Mouse (Mus musculus) spleen, adult 2 months (tissue): ENCODE results near the gene Areg. TPM values are rescaled to one million over a fixed set of nuclear protein-coding genes. Genes with fewer than 3 reads are reported as not detected.

Source experiments
- DNase-seq, 2 experiments: peaks; one replicate each; pipeline versions ENCODE4 v3.0.0 to v3.0.0-alpha.2; 2012 to 2021; ENCODE audit warnings: low spot score in 2 of 2, low read depth in 1 of 2
- H3K27ac ChIP-seq: fragments of 200-500 bp; 2 replicates; pipeline ENCODE4 v1.5.1; 2012; ENCODE audit warnings: low read length, inconsistent platforms; ENCODE audit not compliant: insufficient read depth
- H3K27me3 ChIP-seq: fragments of 200-500 bp; 2 replicates; pipeline ENCODE4 v1.6.1; 2012; ENCODE audit warnings: mild to moderate bottlenecking, moderate library complexity, low read length, inconsistent platforms; ENCODE audit not compliant: control insufficient read depth, insufficient read depth
- H3K36me3 ChIP-seq: fragments of 200-500 bp; 2 replicates; pipeline ENCODE4 v1.6.1; 2012; ENCODE audit warnings: mild to moderate bottlenecking, low read length, inconsistent platforms; ENCODE audit not compliant: control insufficient read depth, insufficient read depth
- H3K4me1 ChIP-seq: fragments of 200-500 bp; 2 replicates; pipeline ENCODE4 v1.6.1; 2011; ENCODE audit warnings: inconsistent platforms; ENCODE audit not compliant: control insufficient read depth, insufficient read depth, insufficient read length
- H3K4me3 ChIP-seq: fragments of 200-500 bp; 2 replicates; pipeline ENCODE4 v1.5.1; 2011; ENCODE audit warnings: mild to moderate bottlenecking, inconsistent platforms; ENCODE audit not compliant: insufficient read depth, insufficient read length; ENCODE audit errors: extremely low read depth
- CTCF ChIP-seq: fragments of 200-500 bp; IDR thresholded peaks from 2 replicates; pipeline ENCODE4 v1.5.1; 2011; ENCODE audit warnings: mild to moderate bottlenecking, inconsistent platforms; ENCODE audit not compliant: insufficient read depth, insufficient read length, insufficient replicate concordance; ENCODE audit errors: extremely low read depth
- POLR2A ChIP-seq: fragments of 200-500 bp; IDR thresholded peaks from 2 replicates; pipeline ENCODE4 v1.6.1; 2011; ENCODE audit warnings: low read depth, low read length, inconsistent platforms
- WGBS: fragments of 180-500 bp; shearing (Covaris S2); methylation state at CpG from one replicate; pipeline ENCODE4 v1.1.7; 2018; 5-methylcytosine and 5-hydroxymethylcytosine counted together
- polyA plus RNA-seq: library from polyadenylated mRNA; depleted of rRNA; stranded (reverse); fragments of >200 nt; gene quantifications from 2 replicates; pipeline ENCODE4 v1.2.3, GENCODE M21; 2012; rRNA removed

Areg gene
- polyA plus RNA-seq = not detected in 2 replicates

GRCm38 (mm10) chr5:91139446-91139873, at the start of gene Areg:
Areg (plus strand) TSS chr5:91139599.
- Histone ChIP-seq H3K4me3 (peak within 1 kb of the TSS; percentile 15; the same call in 1 of the 2 replicates), H3K27ac (no peak within 1 kb of the TSS), H3K36me3 (no peaks in the 10 kb centered on the region), H3K27me3 (peaks cover 4% of the 10 kb centered on the region), H3K4me1 (peaks cover 2% of the 10 kb centered on the region; the same call in 1 of the 2 replicates)
- peak in 1 of 2 experiments; percentile 13 for DNase-seq
- TF ChIP-seq CTCF = no peak
- WGBS = 2% methylated on average over 43 of the region's 44 CpGs

- Histone ChIP-seq H3K4me1 (no peaks in the 10 kb centered on the region), H3K27me3 (no peaks in the 10 kb centered on the region), H3K4me3 (no peak overlapping the region), H3K27ac (no peak overlapping the region), H3K36me3 (no peaks in the 10 kb centered on the region)
- no peak for DNase-seq
- 78% methylated on average over 3 of the region's 3 CpGs for WGBS
- TF ChIP-seq CTCF (no peak), POLR2A (no peak)
Measured at GRCm38 (mm10) chr5:91090301-91090700, 49.1 kb upstream of the Areg start.

- no peaks in the 10 kb centered on the region for H3K4me1 ChIP-seq
- 87% methylated on average over 10 of the region's 10 CpGs for WGBS
- H3K36me3 ChIP-seq = no peaks in the 10 kb centered on the region
- no peak overlapping the region for H3K4me3 ChIP-seq
- TF ChIP-seq POLR2A (no peak), CTCF (no peak)
- H3K27ac ChIP-seq = no peak overlapping the region
- H3K27me3 ChIP-seq = no peaks in the 10 kb centered on the region
- DNase-seq = no peak
Measured at GRCm38 (mm10) chr5:91097911-91098614, 41.3 kb upstream of the Areg start.

GRCm38 (mm10) chr5:91101742-91102141, 37.7 kb upstream of the Areg start:
- TF ChIP-seq CTCF (no peak), POLR2A (no peak)
- no peak for DNase-seq
- no peaks in the 10 kb centered on the region for H3K27me3 ChIP-seq
- H3K4me1 ChIP-seq = no peaks in the 10 kb centered on the region
- 83% methylated on average over 5 of the region's 5 CpGs for WGBS
- no peaks in the 10 kb centered on the region for H3K36me3 ChIP-seq
- H3K27ac ChIP-seq = no peak overlapping the region
- H3K4me3 ChIP-seq = no peak overlapping the region

- H3K27ac ChIP-seq = no peak overlapping the region
- H3K27me3 ChIP-seq = no peaks in the 10 kb centered on the region
- no peaks in the 10 kb centered on the region for H3K36me3 ChIP-seq
- TF ChIP-seq CTCF = no peak
- no peak for TF ChIP-seq POLR2A
- no peak for DNase-seq
- no peaks in the 10 kb centered on the region for H3K4me1 ChIP-seq
- 79% methylated on average over 7 of the region's 7 CpGs for WGBS
- no peak overlapping the region for H3K4me3 ChIP-seq
Measured at GRCm38 (mm10) chr5:91103943-91104665, 35.3 kb upstream of the Areg start.

- H3K36me3 ChIP-seq = no peaks in the 10 kb centered on the region
- 80% methylated on average over 5 of the region's 5 CpGs for WGBS
Measured at GRCm38 (mm10) chr5:91106248-91106647, 33.2 kb upstream of the Areg start.

GRCm38 (mm10) chr5:91110023-91110670, 29.3 kb upstream of the Areg start:
- WGBS = 92% methylated on average over 6 of the region's 6 CpGs

More at GRCm38 (mm10) chr5:91106248-91106647, 33.2 kb upstream of the Areg start:
- Histone ChIP-seq H3K27ac (no peak overlapping the region), H3K4me1 (no peaks in the 10 kb centered on the region), H3K4me3 (no peak overlapping the region), H3K27me3 (no peaks in the 10 kb centered on the region)
- TF ChIP-seq POLR2A = no peak
- no peak for TF ChIP-seq CTCF
- DNase-seq = no peak

More at GRCm38 (mm10) chr5:91110023-91110670, 29.3 kb upstream of the Areg start:
- DNase-seq = no peak
- Histone ChIP-seq H3K4me3 (no peak overlapping the region), H3K27ac (no peak overlapping the region), H3K36me3 (no peaks in the 10 kb centered on the region), H3K4me1 (no peaks in the 10 kb centered on the region), H3K27me3 (no peaks in the 10 kb centered on the region)
- TF ChIP-seq POLR2A (no peak), CTCF (no peak)
